Mouse (Mus musculus): ENCODE measurements around the gene Tmcc1. TPM values are rescaled to one million over a fixed set of nuclear protein-coding genes. Genes with fewer than 3 reads are reported as not detected.

Gene Tmcc1
- polyA plus RNA-seq, 1 experiment = 20.5 TPM

DNA sequence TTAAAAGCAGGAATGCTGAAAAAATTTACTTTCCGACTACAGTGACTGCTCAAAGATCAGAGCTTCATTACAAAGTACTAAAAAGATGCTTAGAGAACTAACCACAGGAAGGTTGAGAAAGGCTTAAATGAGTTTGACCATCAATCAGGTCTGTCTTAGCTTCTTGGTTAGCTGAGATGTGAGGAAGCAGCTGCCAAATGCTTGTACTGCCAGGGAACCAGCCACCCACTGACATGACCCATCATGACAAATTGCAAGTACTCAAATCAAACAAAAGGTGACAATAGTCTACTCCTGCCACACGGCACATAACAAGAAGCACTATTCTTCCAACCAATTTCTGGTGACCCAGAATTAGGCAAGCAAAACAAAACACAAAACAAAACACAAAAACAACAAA is 111.9 kb downstream of the Tmcc1 start:
- H3K9me3 ChIP-seq (replicated peaks; ENCODE audit: control insufficient read depth, insufficient read depth, low read length, poor library complexity, severe bottlenecking) = no peaks in the 10 kb centered on the region
- H3K27ac ChIP-seq (ENCODE audit: insufficient read depth, low read length) = no peak overlapping the region
- H3K27me3 ChIP-seq (ENCODE audit: control insufficient read depth, insufficient read depth, low read length, poor library complexity, severe bottlenecking) = no peaks in the 10 kb centered on the region

DNA sequence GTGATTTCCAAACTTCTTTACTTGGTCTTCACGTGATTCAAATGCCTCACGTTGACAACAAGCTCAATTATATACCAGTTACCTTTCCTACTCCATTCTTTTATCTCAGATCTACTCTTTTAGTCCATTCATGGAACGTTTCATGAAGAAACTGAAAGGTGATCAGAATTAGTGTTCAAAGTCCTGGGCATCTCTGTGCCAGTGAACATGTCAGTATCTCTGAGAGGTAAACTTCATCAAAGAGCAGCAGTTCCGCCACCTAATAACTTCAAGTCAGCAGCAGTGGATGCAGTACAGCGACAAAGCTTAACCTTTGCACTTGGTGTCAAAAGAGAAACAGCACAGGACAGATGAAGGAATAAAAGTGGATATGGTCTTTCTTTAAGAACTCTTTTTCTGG is 112.5 kb downstream of the Tmcc1 start:
- H3K9ac ChIP-seq (ENCODE audit: low read depth, poor library complexity, severe bottlenecking) = no peak overlapping the region
- TF ChIP-seq POLR2A (IDR thresholded peaks at IDR 0.05; ENCODE audit: insufficient read depth, low read length) (no peak), CTCF (IDR thresholded peaks at IDR 0.05; ENCODE audit: low read depth, low read length) (no peak)
- H3K36me3 ChIP-seq (ENCODE audit: control insufficient read depth, insufficient read depth, low read length, poor library complexity, severe bottlenecking) = no peaks in the 10 kb centered on the region
- H3K4me1 ChIP-seq (ENCODE audit: control insufficient read depth, insufficient read depth, low read length) = no peaks in the 10 kb centered on the region
- no peak overlapping the region for H3K27ac ChIP-seq (ENCODE audit: insufficient read depth, low read length)
- no peaks in the 10 kb centered on the region for H3K9me3 ChIP-seq (replicated peaks; ENCODE audit: control insufficient read depth, insufficient read depth, low read length, poor library complexity, severe bottlenecking)
- H3K27me3 ChIP-seq (ENCODE audit: control insufficient read depth, insufficient read depth, low read length, poor library complexity, severe bottlenecking) = no peaks in the 10 kb centered on the region
- no peak overlapping the region for H3K4me3 ChIP-seq (ENCODE audit: low read depth, low read length)

More for the DNA sequence above, 111.9 kb downstream of the Tmcc1 start:
- Histone ChIP-seq H3K36me3 (ENCODE audit: control insufficient read depth, insufficient read depth, low read length, poor library complexity, severe bottlenecking) (no peaks in the 10 kb centered on the region), H3K4me3 (ENCODE audit: low read depth, low read length) (no peak overlapping the region), H3K9ac (ENCODE audit: low read depth, poor library complexity, severe bottlenecking) (no peak overlapping the region), H3K4me1 (ENCODE audit: control insufficient read depth, insufficient read depth, low read length) (no peaks in the 10 kb centered on the region)
- TF ChIP-seq POLR2A (IDR thresholded peaks at IDR 0.05; ENCODE audit: insufficient read depth, low read length) (no peak), CTCF (IDR thresholded peaks at IDR 0.05; ENCODE audit: low read depth, low read length) (no peak), EP300 (IDR thresholded peaks at IDR 0.05; ENCODE audit: insufficient read depth, low read depth, low read length) (no peak)

DNA sequence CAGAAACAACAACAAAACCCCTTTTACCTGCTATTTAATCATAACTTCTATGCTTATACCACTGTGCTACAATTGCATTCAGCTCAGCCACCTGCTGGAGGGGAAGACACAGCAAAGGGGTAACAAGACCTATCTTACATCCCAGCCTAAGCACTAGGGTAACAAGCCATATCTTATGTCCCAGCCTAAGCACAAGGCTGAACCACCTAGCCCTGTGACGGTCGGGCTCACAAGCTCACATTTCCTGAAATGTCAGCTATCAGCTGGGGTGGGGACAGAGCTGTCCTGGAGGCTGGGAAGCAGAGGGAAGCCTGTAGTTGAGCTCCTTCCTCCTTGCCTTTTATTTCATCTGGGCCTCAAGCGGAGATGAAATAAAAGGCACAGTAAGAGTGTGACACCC is 115.7 kb downstream of the Tmcc1 start:
- Histone ChIP-seq H3K4me3 (ENCODE audit: low read depth, low read length) (no peak overlapping the region), H3K27me3 (ENCODE audit: control insufficient read depth, insufficient read depth, low read length, poor library complexity, severe bottlenecking) (no peaks in the 10 kb centered on the region; the same call in 1 of the 2 replicates), H3K27ac (ENCODE audit: insufficient read depth, low read length) (no peak overlapping the region), H3K36me3 (ENCODE audit: control insufficient read depth, insufficient read depth, low read length, poor library complexity, severe bottlenecking) (no peaks in the 10 kb centered on the region), H3K4me1 (ENCODE audit: control insufficient read depth, insufficient read depth, low read length) (no peaks in the 10 kb centered on the region), H3K9ac (ENCODE audit: low read depth, poor library complexity, severe bottlenecking) (no peak overlapping the region), H3K9me3 (replicated peaks; ENCODE audit: control insufficient read depth, insufficient read depth, low read length, poor library complexity, severe bottlenecking) (no peaks in the 10 kb centered on the region)
- TF ChIP-seq POLR2A (IDR thresholded peaks at IDR 0.05; ENCODE audit: insufficient read depth, low read length) = no peak

DNA sequence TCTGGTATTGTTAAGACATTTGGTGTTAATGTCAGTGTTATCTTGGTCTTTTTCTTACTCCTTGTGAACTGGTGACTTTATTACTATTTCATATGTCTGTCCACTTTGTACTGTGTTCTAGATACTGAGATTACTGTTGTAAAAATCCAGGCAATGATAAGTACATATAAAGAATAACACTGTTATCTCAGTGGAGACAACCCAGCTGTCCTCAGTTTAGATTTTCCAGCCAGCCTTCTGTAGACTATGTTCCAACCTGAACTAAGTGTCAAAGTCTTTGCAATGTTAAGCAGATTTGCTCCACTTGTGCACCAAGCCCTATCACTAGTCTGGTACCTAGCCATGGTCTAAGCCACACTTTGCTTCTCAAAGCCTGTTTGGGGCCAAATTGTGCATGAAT is 118.4 kb downstream of the Tmcc1 start:
- Histone ChIP-seq H3K4me3 (ENCODE audit: low read depth, low read length) (no peak overlapping the region), H3K9ac (ENCODE audit: low read depth, poor library complexity, severe bottlenecking) (no peak overlapping the region), H3K27ac (ENCODE audit: insufficient read depth, low read length) (no peak overlapping the region), H3K9me3 (replicated peaks; ENCODE audit: control insufficient read depth, insufficient read depth, low read length, poor library complexity, severe bottlenecking) (no peaks in the 10 kb centered on the region), H3K4me1 (ENCODE audit: control insufficient read depth, insufficient read depth, low read length) (no peaks in the 10 kb centered on the region), H3K36me3 (ENCODE audit: control insufficient read depth, insufficient read depth, low read length, poor library complexity, severe bottlenecking) (no peaks in the 10 kb centered on the region), H3K27me3 (ENCODE audit: control insufficient read depth, insufficient read depth, low read length, poor library complexity, severe bottlenecking) (no peaks in the 10 kb centered on the region; the same call in 1 of the 2 replicates)
- TF ChIP-seq EP300 (IDR thresholded peaks at IDR 0.05; ENCODE audit: insufficient read depth, low read depth, low read length) (no peak), CTCF (IDR thresholded peaks at IDR 0.05; ENCODE audit: low read depth, low read length) (no peak), POLR2A (IDR thresholded peaks at IDR 0.05; ENCODE audit: insufficient read depth, low read length) (no peak)

DNA sequence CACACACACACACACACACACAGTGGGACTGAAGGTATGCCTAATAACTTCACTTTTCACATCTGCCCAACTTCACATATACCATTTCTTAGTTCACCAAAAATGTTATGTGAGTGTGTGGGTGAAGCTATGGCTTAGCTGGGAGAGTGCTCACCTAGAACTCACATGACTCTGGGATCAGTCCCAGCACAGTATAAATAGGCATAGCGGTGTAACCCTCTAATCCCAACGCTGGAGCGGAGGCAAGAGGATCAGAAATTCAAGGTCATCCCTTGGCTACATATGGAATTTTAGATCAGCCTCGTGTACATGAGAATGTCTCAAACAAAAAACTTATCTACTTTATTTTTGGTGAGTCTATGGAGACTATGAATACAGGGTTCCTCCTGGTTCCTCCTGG is 119.7 kb downstream of the Tmcc1 start:
- TF ChIP-seq POLR2A (IDR thresholded peaks at IDR 0.05; ENCODE audit: insufficient read depth, low read length) = no peak
- no peak for TF ChIP-seq EP300 (IDR thresholded peaks at IDR 0.05; ENCODE audit: insufficient read depth, low read depth, low read length)
- no peak for TF ChIP-seq CTCF (IDR thresholded peaks at IDR 0.05; ENCODE audit: low read depth, low read length)
- Histone ChIP-seq H3K27ac (ENCODE audit: insufficient read depth, low read length) (no peak overlapping the region), H3K27me3 (ENCODE audit: control insufficient read depth, insufficient read depth, low read length, poor library complexity, severe bottlenecking) (no peaks in the 10 kb centered on the region; the same call in 1 of the 2 replicates), H3K4me3 (ENCODE audit: low read depth, low read length) (no peak overlapping the region), H3K4me1 (ENCODE audit: control insufficient read depth, insufficient read depth, low read length) (no peaks in the 10 kb centered on the region), H3K9ac (ENCODE audit: low read depth, poor library complexity, severe bottlenecking) (no peak overlapping the region), H3K9me3 (replicated peaks; ENCODE audit: control insufficient read depth, insufficient read depth, low read length, poor library complexity, severe bottlenecking) (no peaks in the 10 kb centered on the region), H3K36me3 (ENCODE audit: control insufficient read depth, insufficient read depth, low read length, poor library complexity, severe bottlenecking) (no peaks in the 10 kb centered on the region)

DNA sequence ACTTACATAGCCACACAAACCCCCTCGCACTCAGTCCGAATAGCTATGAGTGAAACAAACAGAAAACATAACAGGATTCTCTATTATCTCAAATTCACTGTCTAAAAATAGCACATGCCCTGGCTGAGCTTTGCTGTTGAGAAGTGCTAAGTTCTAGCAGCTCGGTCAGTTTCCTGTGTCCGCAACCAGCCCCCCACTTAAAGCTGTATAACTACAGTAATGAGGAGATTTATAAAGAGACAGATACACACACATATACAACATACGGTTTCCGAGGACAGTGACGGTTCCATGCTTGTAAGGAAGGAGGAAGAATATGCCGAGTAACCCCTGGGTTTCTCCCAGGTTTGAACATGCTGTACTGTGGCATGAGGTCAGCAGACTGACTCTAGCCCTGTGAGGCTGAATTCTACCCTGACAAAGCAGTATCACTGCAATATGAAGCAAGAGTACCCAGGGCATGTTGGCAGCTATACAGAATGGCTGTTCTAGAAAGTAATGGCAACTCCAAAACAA is 120.5 kb downstream of the Tmcc1 start:
- Histone ChIP-seq H3K27ac (ENCODE audit: insufficient read depth, low read length) (no peak overlapping the region), H3K9ac (ENCODE audit: low read depth, poor library complexity, severe bottlenecking) (no peak overlapping the region), H3K4me1 (ENCODE audit: control insufficient read depth, insufficient read depth, low read length) (no peaks in the 10 kb centered on the region), H3K36me3 (ENCODE audit: control insufficient read depth, insufficient read depth, low read length, poor library complexity, severe bottlenecking) (no peaks in the 10 kb centered on the region), H3K27me3 (ENCODE audit: control insufficient read depth, insufficient read depth, low read length, poor library complexity, severe bottlenecking) (no peaks in the 10 kb centered on the region; the same call in 1 of the 2 replicates), H3K9me3 (replicated peaks; ENCODE audit: control insufficient read depth, insufficient read depth, low read length, poor library complexity, severe bottlenecking) (no peaks in the 10 kb centered on the region), H3K4me3 (ENCODE audit: low read depth, low read length) (no peak overlapping the region)
- no peak for TF ChIP-seq POLR2A (IDR thresholded peaks at IDR 0.05; ENCODE audit: insufficient read depth, low read length)
- no peak for TF ChIP-seq EP300 (IDR thresholded peaks at IDR 0.05; ENCODE audit: insufficient read depth, low read depth, low read length)
- TF ChIP-seq CTCF (IDR thresholded peaks at IDR 0.05; ENCODE audit: low read depth, low read length) = no peak
